Mouse (Mus musculus): ENCODE measurements around the gene Ncoa5.

- TF ChIP-seq POLR2A (IDR thresholded peaks at IDR 0.05; ENCODE audit: low read depth, low read length) (no peak), CTCF (conservative IDR thresholded peaks at IDR 0.05; ENCODE audit: insufficient read depth, insufficient read length, low read depth, low read length) (no peak)
Measured at GRCm38 (mm10) chr2:165064489-165064888, 29.8 kb upstream of the Ncoa5 start.
